Mouse (Mus musculus): ENCODE data around the gene Sprr3. TPM values are rescaled to one million over a fixed set of nuclear protein-coding genes. Genes with fewer than 3 reads are reported as not detected.
"Not testable (repeated sequence)": the region's sequence is repeated elsewhere in the genome, so short reads cannot be mapped to it uniquely, and the experiment has no call there.

Gene Sprr3
- not detected in 2 replicates for total RNA-seq (2014; rRNA removed)
- polyA plus RNA-seq (2015; fragmentation: Nextera tagmentation; extraction: Ambion mirVana), result not detected in 2 replicates

DNA sequence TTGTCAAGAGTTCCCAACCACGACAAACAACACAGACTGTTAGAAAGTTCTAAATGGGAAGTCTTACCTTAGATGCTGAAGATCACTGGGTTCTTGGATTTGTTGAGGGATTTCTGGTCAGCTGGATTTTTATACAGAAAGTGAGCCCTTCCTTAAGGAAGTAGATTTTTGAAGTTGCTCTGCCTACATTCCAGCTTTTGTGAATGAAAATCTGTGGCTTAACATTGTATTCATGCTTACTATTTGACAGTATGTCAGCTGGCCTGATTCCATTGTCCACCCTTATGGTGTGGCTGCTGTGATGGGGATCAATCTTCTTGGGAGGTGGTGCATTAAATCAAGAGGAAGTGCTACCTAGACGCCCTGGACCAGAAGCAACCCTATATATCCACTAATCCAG is at the start of gene Sprr3:
Gene Sprr3 (minus strand): TSS at position 101 of the 400 bp plus-strand sequence.
- ATAC-seq (no peak), DNase-seq (no peak)
- Histone ChIP-seq H3K9ac (no peak within 1 kb of the TSS), H3K27ac (ENCODE audit: low read depth, low read length) (no peak within 1 kb of the TSS), H3K4me1 (ENCODE audit: insufficient read depth) (no peaks in the 10 kb centered on the region), H3K4me2 (ENCODE audit: low read depth) (no peak within 1 kb of the TSS), H3K4me3 (ENCODE audit: low read depth, low read length) (no peak within 1 kb of the TSS), H3K27me3 (ENCODE audit: insufficient read depth, low read length) (no peaks in the 10 kb centered on the region), H3K36me3 (ENCODE audit: insufficient read depth) (no peaks in the 10 kb centered on the region), H3K9me3 (ENCODE audit: low read length) (no peaks in the 10 kb centered on the region)
- 76% methylated on average over 2 of the region's 2 CpGs for WGBS
- no peak for TF ChIP-seq CTCF (IDR thresholded peaks at IDR 0.05; ENCODE audit: low read depth)

- no peak for DNase-seq
Observed at GRCm38 (mm10) chr3:92508185-92508584, 49.7 kb upstream of the Sprr3 start.

GRCm38 (mm10) chr3:92503528-92503927 is 45.0 kb upstream of the Sprr3 start:
- Histone ChIP-seq H3K9ac (no peak overlapping the region), H3K4me3 (ENCODE audit: low read depth, low read length) (no peak overlapping the region), H3K27ac (ENCODE audit: low read depth, low read length) (no peak overlapping the region), H3K36me3 (ENCODE audit: insufficient read depth) (no peaks in the 10 kb centered on the region), H3K4me1 (ENCODE audit: insufficient read depth) (no peaks in the 10 kb centered on the region), H3K4me2 (ENCODE audit: low read depth) (no peak overlapping the region), H3K9me3 (ENCODE audit: low read length) (no peaks in the 10 kb centered on the region), H3K27me3 (ENCODE audit: insufficient read depth, low read length) (no peaks in the 10 kb centered on the region)
- ATAC-seq (no peak), DNase-seq (no peak)
- no peak for TF ChIP-seq CTCF (IDR thresholded peaks at IDR 0.05; ENCODE audit: low read depth)

More at GRCm38 (mm10) chr3:92508185-92508584, 49.7 kb upstream of the Sprr3 start:
- H3K9ac ChIP-seq, result no peak overlapping the region
- no peak overlapping the region for H3K27ac ChIP-seq (ENCODE audit: low read depth, low read length)
- no peaks in the 10 kb centered on the region for H3K36me3 ChIP-seq (ENCODE audit: insufficient read depth)
- no peak for ATAC-seq
- no peak overlapping the region for H3K4me3 ChIP-seq (ENCODE audit: low read depth, low read length)
- 97% methylated on average over 1 of the region's 1 CpGs for WGBS
- no peak for TF ChIP-seq CTCF (IDR thresholded peaks at IDR 0.05; ENCODE audit: low read depth)
- no peaks in the 10 kb centered on the region for H3K27me3 ChIP-seq (ENCODE audit: insufficient read depth, low read length)
- no peak overlapping the region for H3K4me2 ChIP-seq (ENCODE audit: low read depth)
- H3K9me3 ChIP-seq (ENCODE audit: low read length), result no peaks in the 10 kb centered on the region
- H3K4me1 ChIP-seq (ENCODE audit: insufficient read depth), result no peaks in the 10 kb centered on the region

DNA sequence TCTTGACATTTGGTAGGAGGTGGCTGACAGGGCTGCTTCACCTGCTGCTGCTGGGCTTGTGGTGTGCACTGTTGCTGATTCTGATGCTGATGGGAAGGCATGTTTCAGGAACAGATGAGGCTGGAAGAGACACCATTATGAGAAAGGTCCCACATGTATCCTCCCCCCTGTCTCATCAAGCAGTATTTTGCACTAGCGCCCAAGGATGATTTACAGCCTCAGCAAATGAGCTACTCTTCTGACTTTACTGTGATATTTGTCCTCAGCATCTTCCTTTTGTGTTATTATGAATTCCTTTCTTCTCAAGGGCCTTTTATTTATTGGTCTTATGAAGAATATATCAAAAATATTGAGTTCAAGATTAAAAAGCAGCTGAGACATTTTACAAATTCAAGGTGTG is 41.9 kb upstream of the Sprr3 start, which contains the start of gene Sprr4:
Gene Sprr4 (minus strand): TSS at position 101 of the 400 bp plus-strand sequence.
- no peaks in the 10 kb centered on the region for H3K27me3 ChIP-seq (ENCODE audit: insufficient read depth, low read length)
- no peak within 1 kb of the TSS for H3K9ac ChIP-seq
- no peak for TF ChIP-seq CTCF (IDR thresholded peaks at IDR 0.05; ENCODE audit: low read depth)
- no peaks in the 10 kb centered on the region for H3K9me3 ChIP-seq (ENCODE audit: low read length)
- DNase-seq (no peak), ATAC-seq (no peak)
- no peaks in the 10 kb centered on the region for H3K36me3 ChIP-seq (ENCODE audit: insufficient read depth)
- H3K4me2 ChIP-seq (ENCODE audit: low read depth), result no peak within 1 kb of the TSS
- 87% methylated on average over 1 of the region's 1 CpGs for WGBS
- no peak within 1 kb of the TSS for H3K27ac ChIP-seq (ENCODE audit: low read depth, low read length)
- no peaks in the 10 kb centered on the region for H3K4me1 ChIP-seq (ENCODE audit: insufficient read depth)
- H3K4me3 ChIP-seq (ENCODE audit: low read depth, low read length), result no peak within 1 kb of the TSS

- ATAC-seq; H3K9me3 ChIP-seq (ENCODE audit: low read length); H3K9ac ChIP-seq; H3K4me1 ChIP-seq (ENCODE audit: insufficient read depth); H3K36me3 ChIP-seq (ENCODE audit: insufficient read depth); H3K27me3 ChIP-seq (ENCODE audit: insufficient read depth, low read length); DNase-seq; H3K4me3 ChIP-seq (ENCODE audit: low read depth, low read length); H3K4me2 ChIP-seq (ENCODE audit: low read depth); H3K27ac ChIP-seq (ENCODE audit: low read depth, low read length): not testable (repeated sequence)
Observed at GRCm38 (mm10) chr3:92490262-92490661, 31.7 kb upstream of the Sprr3 start.

- H3K4me2 ChIP-seq (ENCODE audit: low read depth), result no peak overlapping the region
- no peaks in the 10 kb centered on the region for H3K4me1 ChIP-seq (ENCODE audit: insufficient read depth)
- H3K4me3 ChIP-seq (ENCODE audit: low read depth, low read length), result no peak overlapping the region
- no peaks in the 10 kb centered on the region for H3K9me3 ChIP-seq (ENCODE audit: low read length)
- no peaks in the 10 kb centered on the region for H3K36me3 ChIP-seq (ENCODE audit: insufficient read depth)
- WGBS, result 51% methylated on average over 1 of the region's 1 CpGs
- H3K27me3 ChIP-seq (ENCODE audit: insufficient read depth, low read length), result no peaks in the 10 kb centered on the region
- DNase-seq (no peak), ATAC-seq (no peak)
- H3K27ac ChIP-seq (ENCODE audit: low read depth, low read length), result no peak overlapping the region
- no peak for TF ChIP-seq CTCF (IDR thresholded peaks at IDR 0.05; ENCODE audit: low read depth)
- H3K9ac ChIP-seq, result no peak overlapping the region
Observed at GRCm38 (mm10) chr3:92486307-92486706, 27.8 kb upstream of the Sprr3 start.

DNA sequence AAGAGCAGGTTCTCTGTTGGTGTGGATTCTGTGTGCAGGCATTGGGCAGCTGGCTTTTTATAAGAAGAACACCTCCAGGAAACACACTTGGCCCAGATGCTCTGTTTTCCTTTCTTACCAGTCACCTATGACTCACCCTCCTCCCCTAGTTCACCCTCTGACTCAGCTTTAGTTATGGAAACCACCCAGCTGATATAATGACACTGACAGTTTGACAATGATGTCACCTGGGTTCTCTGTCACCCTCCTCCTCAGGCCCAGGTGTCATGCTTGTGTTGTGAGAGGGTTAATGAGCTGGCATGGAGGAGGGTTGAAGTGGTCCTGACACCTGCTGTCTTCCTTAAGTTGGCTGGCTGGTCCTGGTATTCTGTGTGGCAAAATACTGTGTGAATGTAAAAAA is 27.3 kb upstream of the Sprr3 start, which contains the start of gene Sprr1a:
Gene Sprr1a (minus strand): TSS at position 33 of the 400 bp plus-strand sequence.
- Histone ChIP-seq H3K9ac (no peak within 1 kb of the TSS), H3K4me3 (ENCODE audit: low read depth, low read length) (no peak within 1 kb of the TSS), H3K36me3 (ENCODE audit: insufficient read depth) (no peaks in the 10 kb centered on the region), H3K4me1 (ENCODE audit: insufficient read depth) (no peaks in the 10 kb centered on the region), H3K27me3 (ENCODE audit: insufficient read depth, low read length) (no peaks in the 10 kb centered on the region), H3K27ac (ENCODE audit: low read depth, low read length) (no peak within 1 kb of the TSS), H3K9me3 (ENCODE audit: low read length) (no peaks in the 10 kb centered on the region), H3K4me2 (ENCODE audit: low read depth) (no peak within 1 kb of the TSS)
- no peak for TF ChIP-seq CTCF (IDR thresholded peaks at IDR 0.05; ENCODE audit: low read depth)
- DNase-seq, result no peak
- no peak for ATAC-seq

GRCm38 (mm10) chr3:92481249-92481648 is 22.7 kb upstream of the Sprr3 start:
- not testable (repeated sequence) for H3K4me1 ChIP-seq (ENCODE audit: insufficient read depth); H3K4me3 ChIP-seq (ENCODE audit: low read depth, low read length); H3K9ac ChIP-seq; H3K36me3 ChIP-seq (ENCODE audit: insufficient read depth); H3K27ac ChIP-seq (ENCODE audit: low read depth, low read length); DNase-seq; H3K4me2 ChIP-seq (ENCODE audit: low read depth); H3K27me3 ChIP-seq (ENCODE audit: insufficient read depth, low read length); H3K9me3 ChIP-seq (ENCODE audit: low read length); ATAC-seq
- peak; percentile 28 for TF ChIP-seq CTCF (IDR thresholded peaks at IDR 0.05; ENCODE audit: low read depth)
